Mouse (Mus musculus): ENCODE measurements around the gene Pacrg. TPM values are rescaled to one million over a fixed set of nuclear protein-coding genes. Genes with fewer than 3 reads are reported as not detected.

Pacrg gene
- 0.89 and 1.2 TPM in 2 replicates for polyA plus RNA-seq (2015; fragmentation: Nextera tagmentation; extraction: Ambion mirVana)

- under 1% methylated on average over 44 of the region's 58 CpGs for WGBS
- H3K4me3 ChIP-seq (ENCODE audit: low read depth, low read length), result peak within 1 kb of the TSS; percentile 68
- peak; percentile 98 for ATAC-seq (ENCODE audit: low FRiP score, low TSS enrichment)
- no peaks in the 10 kb centered on the region for H3K36me3 ChIP-seq (ENCODE audit: control insufficient read depth, insufficient read depth, low read length)
- peak; percentile 99 for DNase-seq (ENCODE audit: low spot score)
- 0 out of 2 replicates have a peak, but pooled peaks have one; percentile 9 for TF ChIP-seq CTCF (IDR thresholded peaks at IDR 0.05; ENCODE audit: low read depth)
- TF ChIP-seq EP300 (optimal IDR thresholded peaks at IDR 0.05), result no peak
- no peaks in the 10 kb centered on the region for H3K27me3 ChIP-seq (ENCODE audit: control insufficient read depth, insufficient read depth, low read length)
- H3K9me3 ChIP-seq (ENCODE audit: control insufficient read depth, low read length), result no peaks in the 10 kb centered on the region
- H3K27ac ChIP-seq (replicated peaks), result peak within 1 kb of the TSS; percentile 83
- no peaks in the 10 kb centered on the region for H3K4me1 ChIP-seq (replicated peaks; ENCODE audit: control insufficient read depth, insufficient read depth)
- peak within 1 kb of the TSS; percentile 84 for H3K4me2 ChIP-seq (replicated peaks; ENCODE audit: low read depth)
- peak within 1 kb of the TSS; percentile 76 for H3K9ac ChIP-seq (ENCODE audit: low read length)
Observed at GRCm38 (mm10) chr17:10840148-10840707, at the start of gene Pacrg, which contains the start of gene Prkn. TSS of gene Pacrg (minus strand) at chr17:10840311. TSS of gene Prkn (plus strand) at chr17:10840384.

DNA sequence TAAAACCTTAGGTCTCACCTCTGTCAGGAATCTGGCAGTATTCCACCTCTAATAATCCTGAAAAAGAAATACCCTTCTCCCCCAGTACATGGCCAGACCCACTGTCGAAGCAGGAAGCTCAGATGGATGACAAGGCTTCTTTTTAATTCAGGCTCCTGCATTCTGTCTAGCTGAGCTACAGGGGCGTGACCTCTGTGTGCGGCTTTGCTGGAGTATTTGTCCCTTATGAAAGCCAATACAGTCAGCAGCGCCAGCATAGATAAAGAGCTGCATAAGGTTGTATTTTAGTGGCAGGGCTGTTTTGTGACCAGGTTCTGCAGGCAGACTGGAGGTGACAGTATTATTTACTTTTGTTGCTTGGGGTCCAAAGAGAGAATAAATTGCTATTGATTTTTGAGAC, 47.8 kb upstream of the Pacrg start:
- ATAC-seq (ENCODE audit: low FRiP score, low TSS enrichment) (no peak), DNase-seq (ENCODE audit: low spot score) (no peak)
- no peaks in the 10 kb centered on the region for H3K4me1 ChIP-seq (replicated peaks; ENCODE audit: control insufficient read depth, insufficient read depth)
- no peaks in the 10 kb centered on the region for H3K27me3 ChIP-seq (ENCODE audit: control insufficient read depth, insufficient read depth, low read length)
- 39% methylated on average over 4 of the region's 4 CpGs for WGBS
- no peak overlapping the region for H3K4me2 ChIP-seq (replicated peaks; ENCODE audit: low read depth)
- H3K9me3 ChIP-seq (ENCODE audit: control insufficient read depth, low read length), result no peaks in the 10 kb centered on the region
- H3K4me3 ChIP-seq (ENCODE audit: low read depth, low read length), result no peak overlapping the region
- no peak overlapping the region for H3K27ac ChIP-seq (replicated peaks)
- H3K36me3 ChIP-seq (ENCODE audit: control insufficient read depth, insufficient read depth, low read length), result no peaks in the 10 kb centered on the region
- no peak overlapping the region for H3K9ac ChIP-seq (ENCODE audit: low read length)
- TF ChIP-seq CTCF (IDR thresholded peaks at IDR 0.05; ENCODE audit: low read depth), result no peak
- TF ChIP-seq EP300 (optimal IDR thresholded peaks at IDR 0.05), result no peak

DNA sequence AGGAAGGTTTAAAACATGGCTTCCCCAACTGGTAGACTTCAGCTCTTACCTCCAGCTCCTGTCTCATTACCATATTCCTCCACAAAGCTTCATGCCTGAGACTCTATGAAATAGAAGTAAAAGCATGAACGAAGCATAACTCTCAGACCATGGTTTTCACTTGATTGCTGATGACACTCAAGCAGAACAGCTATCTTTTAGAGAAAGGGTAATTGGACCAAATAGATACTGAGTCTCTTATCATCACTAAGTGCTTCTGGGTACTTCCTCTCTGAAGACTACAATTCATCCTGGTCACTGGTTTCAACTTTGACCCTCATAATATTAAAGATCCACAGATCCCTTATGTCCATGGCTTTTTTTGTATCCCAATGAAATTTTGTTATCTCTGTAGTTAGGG, 42.1 kb upstream of the Pacrg start:
- no peak overlapping the region for H3K4me2 ChIP-seq (replicated peaks; ENCODE audit: low read depth)
- DNase-seq (ENCODE audit: low spot score) (no peak), ATAC-seq (ENCODE audit: low FRiP score, low TSS enrichment) (no peak)
- no peaks in the 10 kb centered on the region for H3K27me3 ChIP-seq (ENCODE audit: control insufficient read depth, insufficient read depth, low read length)
- no peak overlapping the region for H3K4me3 ChIP-seq (ENCODE audit: low read depth, low read length)
- 82% methylated on average over 1 of the region's 1 CpGs for WGBS
- H3K4me1 ChIP-seq (replicated peaks; ENCODE audit: control insufficient read depth, insufficient read depth), result no peaks in the 10 kb centered on the region
- H3K9me3 ChIP-seq (ENCODE audit: control insufficient read depth, low read length), result no peaks in the 10 kb centered on the region
- TF ChIP-seq CTCF (IDR thresholded peaks at IDR 0.05; ENCODE audit: low read depth) (no peak), EP300 (optimal IDR thresholded peaks at IDR 0.05) (no peak)
- no peak overlapping the region for H3K27ac ChIP-seq (replicated peaks)
- H3K36me3 ChIP-seq (ENCODE audit: control insufficient read depth, insufficient read depth, low read length), result no peaks in the 10 kb centered on the region
- no peak overlapping the region for H3K9ac ChIP-seq (ENCODE audit: low read length)

GRCm38 (mm10) chr17:10878986-10879385, 38.9 kb upstream of the Pacrg start:
- DNase-seq (ENCODE audit: low spot score) (no peak), ATAC-seq (ENCODE audit: low FRiP score, low TSS enrichment) (no peak)
- no peak overlapping the region for H3K4me3 ChIP-seq (ENCODE audit: low read depth, low read length)

GRCm38 (mm10) chr17:10874208-10875187, 34.4 kb upstream of the Pacrg start:
- TF ChIP-seq EP300 (optimal IDR thresholded peaks at IDR 0.05), result no peak
- no peak for TF ChIP-seq CTCF (IDR thresholded peaks at IDR 0.05; ENCODE audit: low read depth)
- no peaks in the 10 kb centered on the region for H3K36me3 ChIP-seq (ENCODE audit: control insufficient read depth, insufficient read depth, low read length)
- no peaks in the 10 kb centered on the region for H3K27me3 ChIP-seq (ENCODE audit: control insufficient read depth, insufficient read depth, low read length)
- 72% methylated on average over 7 of the region's 7 CpGs for WGBS
- no peak overlapping the region for H3K4me3 ChIP-seq (ENCODE audit: low read depth, low read length)
- no peak overlapping the region for H3K4me2 ChIP-seq (replicated peaks; ENCODE audit: low read depth)
- H3K4me1 ChIP-seq (replicated peaks; ENCODE audit: control insufficient read depth, insufficient read depth), result no peaks in the 10 kb centered on the region
- H3K9ac ChIP-seq (ENCODE audit: low read length), result no peak overlapping the region
- H3K9me3 ChIP-seq (ENCODE audit: control insufficient read depth, low read length), result no peaks in the 10 kb centered on the region
- DNase-seq (ENCODE audit: low spot score) (no peak), ATAC-seq (ENCODE audit: low FRiP score, low TSS enrichment) (no peak)
- H3K27ac ChIP-seq (replicated peaks), result no peak overlapping the region

More at GRCm38 (mm10) chr17:10878986-10879385, 38.9 kb upstream of the Pacrg start:
- H3K4me2 ChIP-seq (replicated peaks; ENCODE audit: low read depth), result no peak overlapping the region
- H3K36me3 ChIP-seq (ENCODE audit: control insufficient read depth, insufficient read depth, low read length), result no peaks in the 10 kb centered on the region
- no peaks in the 10 kb centered on the region for H3K27me3 ChIP-seq (ENCODE audit: control insufficient read depth, insufficient read depth, low read length)
- H3K4me1 ChIP-seq (replicated peaks; ENCODE audit: control insufficient read depth, insufficient read depth), result no peaks in the 10 kb centered on the region
- TF ChIP-seq EP300 (optimal IDR thresholded peaks at IDR 0.05) (no peak), CTCF (IDR thresholded peaks at IDR 0.05; ENCODE audit: low read depth) (no peak)
- H3K9ac ChIP-seq (ENCODE audit: low read length), result no peak overlapping the region
- H3K27ac ChIP-seq (replicated peaks), result no peak overlapping the region
- H3K9me3 ChIP-seq (ENCODE audit: control insufficient read depth, low read length), result no peaks in the 10 kb centered on the region
- WGBS, result 69% methylated on average over 5 of the region's 5 CpGs

Measured in stomach, postnatal 0 days (tissue).